In the genomic region with DNA sequence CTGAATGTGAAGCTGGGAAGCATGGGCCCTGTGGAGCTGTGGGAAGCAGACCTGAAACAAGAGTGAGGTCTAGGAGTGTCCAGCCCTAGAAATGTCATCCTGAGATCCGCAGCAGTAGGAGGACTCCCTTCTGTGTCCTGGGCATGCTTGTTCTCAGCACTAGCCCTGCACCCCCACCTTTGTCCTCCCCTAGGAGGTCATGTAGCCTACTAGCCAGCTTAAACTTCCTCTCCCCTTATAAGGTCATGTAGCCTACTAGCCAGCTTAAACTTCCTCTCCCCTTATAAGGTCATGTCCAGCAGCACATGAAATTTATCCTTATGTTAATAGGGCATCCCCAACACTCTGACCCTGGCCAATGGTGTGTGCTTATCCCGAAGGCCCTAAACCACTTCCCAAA, we compare ENCODE assay signal across 20 mouse cellular contexts.
DNase-seq lines count a peak whose midpoint lies in the region; ATAC-seq lines count a peak whose summit lies in the region.
"Had no signal": no experiment of that assay in that cellular context is flagged by ENCODE, and none has a peak within 500 bp of the region (broad histone marks: within the 10 kb centered on the region; RNA-seq: fewer than 3 reads in every experiment).

No protein-coding gene starts in this region.

- peak; percentile 59 for ATAC-seq in megakaryocyte, adult 5-6 weeks (ENCODE audit: poor library complexity, severe bottlenecking)
- ATAC-seq in monocyte, adult 5-6 weeks (replicated peaks; ENCODE audit: insufficient number of reproducible peaks, low FRiP score, low TSS enrichment, poor library complexity, severe bottlenecking), result 0 out of 2 replicates have a peak, but pooled peaks have one; percentile 66
- ATAC-seq in neutrophil, adult 5-6 weeks (ENCODE audit: extremely low read depth, insufficient number of reproducible peaks, low FRiP score, poor library complexity, severe bottlenecking), result peak; percentile 75
- ATAC-seq: activated CD4-positive, CD25-positive, alpha-beta regulatory T cell, adult 4 months; CD4-positive, CD25-positive, alpha-beta regulatory T cell, adult 4 months; Patski had no signal

- DNase-seq in heart, adult 11 months, result peak; percentile 48
- DNase-seq in heart, adult 8-10 months (ENCODE audit: low spot score), result no peak
- DNase-seq in right cerebral cortex, adult 18-20 months, result no peak
- no peak for DNase-seq in thymus, postnatal 25 days
- DNase-seq in embryo, embryonic 11 days, result no peak
- DNase-seq: adrenal gland, adult 2 months; adrenal gland, adult 8-10 months; adrenal gland, postnatal 10 days; adrenal gland, postnatal 14 days; adrenal gland, postnatal 25 days; adrenal gland, postnatal 36 days; B cell, adult 2 months; cerebellum, adult 11 months; cerebellum, adult 11-12 months had no signal
